Mouse (Mus musculus): ENCODE measurements around the gene Pcgf1. TPM values are rescaled to one million over a fixed set of nuclear protein-coding genes. Genes with fewer than 3 reads are reported as not detected.
A peak's percentile ranks its signal among the peaks of the same experiment; 100 is the strongest.

The Pcgf1 gene
- polyA plus RNA-seq, 1 experiment = 19.3 TPM

DNA sequence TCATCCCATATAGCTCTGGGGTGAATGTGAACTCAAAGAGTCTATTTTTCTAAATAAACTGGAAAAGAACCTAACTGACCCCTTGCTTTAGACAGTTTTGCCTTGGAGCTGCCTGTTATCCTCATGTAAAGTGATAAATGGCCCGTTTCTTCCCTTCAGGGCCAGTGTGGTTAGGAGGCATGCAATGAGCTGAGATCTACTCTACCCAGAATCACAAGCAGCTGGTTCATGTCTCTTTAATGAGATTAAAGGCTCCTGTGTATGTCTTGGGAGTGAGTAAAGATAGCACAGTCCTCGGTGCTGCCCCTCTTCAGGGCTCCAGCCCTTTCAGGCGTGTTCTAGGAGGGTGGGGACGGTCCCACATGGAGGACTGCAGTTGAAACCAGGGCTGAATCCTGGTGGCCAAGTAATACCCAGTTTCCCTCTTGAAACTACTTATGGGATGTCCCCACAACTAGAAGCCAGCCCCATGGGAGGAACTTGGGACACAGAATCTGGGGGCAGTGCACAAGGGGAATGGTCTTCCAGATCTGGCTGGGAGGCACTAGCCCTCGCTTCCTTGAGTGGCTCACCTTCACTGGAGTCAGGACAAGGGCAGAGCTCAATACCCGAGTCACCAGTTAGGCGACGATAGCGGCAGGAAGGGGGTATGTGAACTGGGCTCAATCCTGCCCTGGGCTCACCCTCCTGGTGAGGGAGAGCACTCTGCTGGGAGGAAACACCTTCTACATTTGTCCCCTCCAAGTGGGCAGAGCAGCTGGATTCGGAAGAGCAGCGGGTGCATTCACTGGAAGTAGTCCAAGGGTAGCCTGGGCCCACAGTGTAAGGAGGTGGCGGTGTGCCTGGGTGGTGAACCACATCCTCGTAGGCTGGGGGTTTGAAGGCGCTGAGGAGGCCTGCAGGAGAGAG is 41.4 kb downstream of the Pcgf1 start:
- no peak for DNase-seq (ENCODE audit: low read depth, low spot score)
- 72% methylated on average over 14 of the region's 14 CpGs for WGBS

DNA sequence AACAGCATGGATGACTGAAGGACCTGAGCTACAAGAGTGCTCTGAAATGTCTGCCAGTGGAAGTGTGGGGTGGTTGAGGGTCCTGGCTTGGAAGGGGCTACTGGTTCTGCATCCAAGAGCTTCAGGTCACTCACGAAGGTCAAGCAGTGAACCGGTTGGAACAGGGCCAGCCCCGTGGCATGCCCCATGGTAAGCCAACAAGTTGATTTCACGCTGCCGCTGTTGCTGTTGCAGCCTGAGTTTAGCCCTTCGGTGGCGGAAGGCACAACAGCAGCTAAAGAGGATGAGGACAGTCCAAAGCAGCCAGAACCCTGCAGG is 42.0 kb downstream of the Pcgf1 start:
- WGBS = 60% methylated on average over 7 of the region's 7 CpGs
- no peak for DNase-seq (ENCODE audit: low read depth, low spot score)

DNA sequence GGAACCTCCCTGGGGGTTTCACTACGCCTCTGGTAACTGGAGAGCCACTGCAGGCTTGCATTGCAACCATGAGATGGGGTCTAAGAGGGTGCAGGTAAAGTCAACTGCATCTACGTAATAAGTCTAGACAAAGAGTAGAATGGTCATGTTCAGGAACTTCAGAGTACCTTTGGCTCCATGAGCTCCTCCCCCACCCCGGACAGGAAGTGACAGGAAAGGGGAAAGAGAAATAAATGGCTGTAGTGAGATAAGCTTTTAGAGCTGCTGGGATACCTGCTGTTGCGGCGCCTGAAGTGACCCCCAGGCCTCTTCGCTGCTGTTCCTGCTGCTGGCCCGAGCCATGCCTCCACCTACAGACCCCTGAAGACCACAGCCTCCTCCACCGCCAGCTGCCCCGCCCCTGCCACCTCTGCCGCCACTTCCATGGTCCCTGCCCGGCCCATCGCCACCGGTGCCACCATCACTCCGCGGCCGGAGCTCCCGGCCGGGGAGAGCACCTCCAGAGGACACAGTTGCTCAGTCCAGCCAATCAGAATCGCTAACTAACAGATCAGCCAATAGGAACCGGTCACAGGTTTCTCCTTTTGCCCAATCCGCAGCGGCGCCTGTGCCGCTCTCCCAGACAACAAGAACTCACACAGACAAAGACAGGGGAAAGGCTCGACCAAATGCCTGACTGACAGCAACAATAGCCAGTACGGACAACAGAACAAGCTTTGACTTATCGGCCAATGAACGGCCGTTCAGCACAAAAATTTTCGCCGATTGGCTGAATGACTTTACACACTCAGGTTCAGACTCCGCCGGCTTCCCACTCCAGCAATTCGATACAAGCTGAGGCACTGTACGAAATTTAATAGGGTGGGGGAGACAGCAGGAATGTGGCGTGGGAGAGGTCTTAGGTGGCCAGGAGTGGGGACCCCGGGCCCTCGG is 43.5 kb downstream of the Pcgf1 start, which contains the start of gene Wbp1:
TSS of gene Wbp1 (minus strand) at position 630 of the 933 bp plus-strand sequence.
- peak; percentile 100 for DNase-seq (ENCODE audit: low read depth, low spot score)
- WGBS = under 1% methylated on average over 37 of the region's 38 CpGs

DNA sequence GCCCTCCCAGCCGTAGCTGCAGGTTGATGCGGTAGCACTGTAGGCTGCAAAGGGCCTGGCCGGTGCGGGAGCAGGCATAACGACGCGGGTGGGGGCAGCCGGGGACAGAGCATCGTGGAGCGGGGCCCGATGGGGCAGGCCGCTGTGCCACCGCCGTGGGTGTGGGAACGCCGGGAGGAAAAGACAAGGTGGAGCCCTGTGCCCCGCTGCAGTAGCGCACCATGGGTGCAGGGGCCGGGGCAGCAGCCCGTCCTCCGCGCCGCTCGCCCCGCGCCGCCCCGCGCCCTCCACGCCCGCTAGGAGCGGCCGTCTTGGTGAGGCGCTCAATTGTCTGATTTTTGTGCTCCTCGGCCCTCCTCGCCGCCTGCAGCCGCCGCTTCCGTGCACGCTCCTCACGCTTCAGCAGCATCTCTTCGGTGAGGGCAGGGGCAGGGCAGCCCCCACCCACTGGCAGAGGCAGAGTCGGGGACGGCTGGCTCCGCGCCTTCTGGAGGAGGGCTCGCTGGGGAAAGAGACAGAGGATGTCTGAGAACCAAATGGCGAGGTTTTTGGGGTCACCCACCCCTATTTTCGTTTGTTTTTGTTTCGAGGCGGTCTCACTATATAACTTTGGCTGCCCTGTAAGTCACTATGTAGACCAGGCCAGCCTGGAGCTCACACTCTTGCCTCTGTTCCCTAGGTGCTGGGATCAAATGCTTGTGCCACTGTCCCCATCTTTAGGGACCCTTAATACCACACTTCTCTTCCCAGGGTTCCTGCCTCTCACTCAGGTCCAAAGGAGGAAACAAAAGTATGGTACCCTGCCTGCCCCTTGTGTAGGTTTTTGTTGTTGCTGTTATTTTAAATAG is 44.4 kb downstream of the Pcgf1 start:
- no peak for DNase-seq (ENCODE audit: low read depth, low spot score)
- WGBS = 2% methylated on average over 52 of the region's 52 CpGs

DNA sequence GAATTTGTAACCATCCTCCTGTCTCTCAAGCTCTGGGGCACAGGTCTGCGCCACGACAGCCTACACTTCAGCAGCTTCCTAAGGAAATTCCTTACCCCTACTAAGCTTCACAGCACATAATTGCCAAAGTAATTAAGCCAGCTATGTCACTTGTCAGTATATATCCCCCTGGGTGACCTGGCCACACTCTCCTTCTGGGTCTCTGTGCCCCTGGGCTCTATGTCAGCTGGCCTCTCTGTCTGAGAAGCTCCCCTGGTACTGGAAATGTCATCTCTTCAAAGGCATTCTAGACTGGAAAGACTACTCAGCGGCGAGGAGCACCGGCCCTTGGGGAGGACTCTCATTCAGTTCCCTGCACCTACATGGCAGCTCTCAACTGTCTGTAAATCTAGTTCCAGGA is 45.3 kb downstream of the Pcgf1 start:
- 89% methylated on average over 5 of the region's 5 CpGs for WGBS
- no peak for DNase-seq (ENCODE audit: low read depth, low spot score)

DNA sequence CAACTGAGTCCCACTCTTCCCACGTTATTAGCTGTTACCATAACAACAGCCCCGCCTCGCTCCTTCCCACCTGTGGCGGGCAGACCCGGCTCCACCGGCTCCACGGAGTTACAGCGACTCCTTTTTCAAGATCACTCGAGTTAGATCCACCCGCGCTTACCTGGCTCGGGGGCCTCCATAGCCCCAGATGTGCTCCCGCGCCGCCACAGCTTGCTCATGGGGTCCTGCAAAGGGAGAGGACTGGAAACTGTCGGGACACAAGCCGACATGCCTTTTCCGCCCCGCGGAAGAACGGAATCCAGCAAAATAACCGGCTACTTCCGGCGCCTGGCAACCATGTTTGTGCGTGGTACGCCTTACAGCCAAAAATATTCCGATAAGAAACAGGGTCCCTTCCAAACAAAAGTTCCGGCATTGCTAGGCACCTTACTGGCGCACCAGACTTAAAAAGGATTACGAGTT is 47.2 kb downstream of the Pcgf1 start:
- under 1% methylated on average over 30 of the region's 30 CpGs for WGBS
- DNase-seq (ENCODE audit: low read depth, low spot score) = no peak

DNA sequence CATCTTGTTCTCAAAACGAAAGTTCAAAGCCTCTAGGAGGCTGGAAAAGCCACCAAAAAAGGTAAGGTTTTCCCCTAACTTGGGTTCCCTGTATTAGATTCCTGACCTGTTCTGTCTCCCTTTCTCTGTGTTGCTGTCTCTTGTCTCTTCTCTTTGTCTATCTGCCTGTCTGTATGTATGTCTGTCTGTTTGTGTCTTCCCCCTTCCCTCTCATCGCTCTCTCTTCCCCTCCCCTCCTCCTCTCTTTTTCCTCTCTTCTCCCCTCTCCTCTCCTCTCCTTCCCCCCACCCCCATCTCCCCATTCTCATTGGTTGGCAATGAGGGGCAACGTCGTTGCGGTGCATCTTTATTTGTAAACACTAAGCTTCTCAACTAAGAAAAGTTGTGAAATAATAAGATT is 47.7 kb downstream of the Pcgf1 start, which contains the start of gene Ino80b:
TSS of gene Ino80b (minus strand) at position 101 of the 400 bp plus-strand sequence.
- WGBS = 25% methylated on average over 5 of the region's 5 CpGs
- DNase-seq (ENCODE audit: low read depth, low spot score) = no peak

DNA sequence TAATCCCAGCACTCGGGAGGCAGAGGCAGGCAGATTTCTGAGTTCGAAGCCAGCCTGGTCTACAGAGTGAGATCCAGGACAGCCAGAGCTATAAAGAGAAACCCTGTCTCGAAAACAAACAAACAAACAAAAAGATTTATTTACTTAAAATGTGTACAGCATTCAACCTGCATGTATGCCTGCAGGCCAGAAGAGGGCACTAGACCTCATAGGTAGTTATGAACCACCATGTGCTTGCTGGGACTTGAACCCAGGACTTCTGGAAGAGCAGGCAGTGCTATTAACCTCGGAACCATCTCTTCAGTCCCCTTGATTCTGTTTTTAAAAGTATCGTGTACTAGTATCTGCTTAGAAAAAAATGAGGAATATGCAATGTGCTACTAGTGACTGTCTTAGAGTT is 49.8 kb downstream of the Pcgf1 start:
- 94% methylated on average over 5 of the region's 5 CpGs for WGBS
- DNase-seq (ENCODE audit: low read depth, low spot score) = no peak

Other genes with a start within 250 kb of the Pcgf1 start
- 0.43 and 0.51 TPM in 2 replicates for gene Sema4f, start 138.1 kb upstream of the Pcgf1 start, polyA plus RNA-seq (2012; rRNA removed)
- gene M1ap, start 131.0 kb upstream of the Pcgf1 start, polyA plus RNA-seq (2012; rRNA removed) = 0.34 and 0.46 TPM in 2 replicates
- gene Dok1, start 44.4 kb upstream of the Pcgf1 start, polyA plus RNA-seq (2012; rRNA removed) = 9.8 and 10.5 TPM in 2 replicates
- gene Loxl3, start 43.7 kb upstream of the Pcgf1 start, polyA plus RNA-seq (2012; rRNA removed) = 3.1 and 3.9 TPM in 2 replicates
- gene Aup1, start 23.3 kb upstream of the Pcgf1 start, polyA plus RNA-seq (2012; rRNA removed) = 363 and 445 TPM in 2 replicates
- gene Htra2, start 22.6 kb upstream of the Pcgf1 start, polyA plus RNA-seq (2012; rRNA removed) = 39.7 and 39.9 TPM in 2 replicates
- 35.3 and 57.3 TPM in 2 replicates for gene Dqx1, start 20.0 kb upstream of the Pcgf1 start, polyA plus RNA-seq (2012; rRNA removed)
- gene Tlx2, start 7.6 kb upstream of the Pcgf1 start, polyA plus RNA-seq (2012; rRNA removed) = 1.9 and 2.4 TPM in 2 replicates
- 0.71 and 1.2 TPM in 2 replicates for gene Lbx2, start 8.5 kb downstream of the Pcgf1 start, polyA plus RNA-seq (2012; rRNA removed)
- 1.6 and 6.5 TPM in 2 replicates for gene Ccdc142, start 23.7 kb downstream of the Pcgf1 start, polyA plus RNA-seq (2012; rRNA removed)
- gene Gm42688, start 23.7 kb downstream of the Pcgf1 start, polyA plus RNA-seq (2012; rRNA removed) = 3.7 and 5.3 TPM in 2 replicates
- gene Mrpl53, start 31.2 kb downstream of the Pcgf1 start, polyA plus RNA-seq (2012; rRNA removed) = 60.3 and 72.0 TPM in 2 replicates
- 63.5 and 67.4 TPM in 2 replicates for gene Mogs, start 37.6 kb downstream of the Pcgf1 start, polyA plus RNA-seq (2012; rRNA removed)
- 144 and 172 TPM in 2 replicates for gene Wbp1, start 43.7 kb downstream of the Pcgf1 start, polyA plus RNA-seq (2012; rRNA removed)
- 14.6 and 15.6 TPM in 2 replicates for gene Ino80b, start 47.6 kb downstream of the Pcgf1 start, polyA plus RNA-seq (2012; rRNA removed)
- gene Rtkn, start 57.6 kb downstream of the Pcgf1 start, polyA plus RNA-seq (2012; rRNA removed) = 79.9 and 101 TPM in 2 replicates
- 1.4 and 1.8 TPM in 2 replicates for gene Wdr54, start 78.5 kb downstream of the Pcgf1 start, polyA plus RNA-seq (2012; rRNA removed)
- 0.10 and 0.25 TPM in 2 replicates for gene 1700003E16Rik, start 78.5 kb downstream of the Pcgf1 start, polyA plus RNA-seq (2012; rRNA removed)
- gene Dctn1, start 88.1 kb downstream of the Pcgf1 start, polyA plus RNA-seq (2012; rRNA removed) = 82.1 and 103 TPM in 2 replicates
- 0.88 and 4.0 TPM in 2 replicates for gene Slc4a5, start 142.0 kb downstream of the Pcgf1 start, polyA plus RNA-seq (2012; rRNA removed)
- 7.6 and 9.6 TPM in 2 replicates for gene Mthfd2, start 248.0 kb downstream of the Pcgf1 start, polyA plus RNA-seq (2012; rRNA removed)
- 24.2 and 28.6 TPM in 2 replicates for gene Mob1a, start 248.1 kb downstream of the Pcgf1 start, polyA plus RNA-seq (2012; rRNA removed)

Measured in large intestine, adult 2 months (tissue).